Mouse (Mus musculus) midbrain, embryonic 12.5 days (tissue): ENCODE results near the gene Timmdc1. TPM values are rescaled to one million over a fixed set of nuclear protein-coding genes. Genes with fewer than 3 reads are reported as not detected.

Source experiments
- ATAC-seq: fragments of 200-750 bp; cut with Nextera tagmentation; 2 replicates; pipeline ENCODE4 v1.8.0; 2017; ENCODE audit warnings: low read depth, moderate TSS enrichment, moderate library complexity; ENCODE audit not compliant: low FRiP score
- H3K27ac ChIP-seq: fragments of 300-500 bp; sonication (generic); replicated peaks from 2 replicates; pipeline ENCODE4 v1.5.1; 2016; ENCODE audit warnings: mild to moderate bottlenecking
- H3K27me3 ChIP-seq: fragments of 300-500 bp; sonication (generic); 2 replicates; pipeline ENCODE4 v1.6.1; 2016; ENCODE audit warnings: mild to moderate bottlenecking
- H3K36me3 ChIP-seq: fragments of 300-500 bp; sonication (generic); 2 replicates; pipeline ENCODE4 v1.6.1; 2016
- H3K4me1 ChIP-seq: fragments of 300-500 bp; sonication (generic); 2 replicates; pipeline ENCODE4 v1.6.1; 2016
- H3K4me2 ChIP-seq: fragments of 300-500 bp; sonication (generic); replicated peaks from 2 replicates; pipeline ENCODE4 v1.6.1; 2016; ENCODE audit warnings: mild to moderate bottlenecking, moderate library complexity
- H3K4me3 ChIP-seq: fragments of 300-500 bp; sonication (generic); 2 replicates; pipeline ENCODE4 v1.5.1; 2016; ENCODE audit warnings: mild to moderate bottlenecking
- H3K9ac ChIP-seq: fragments of 300-500 bp; sonication (generic); replicated peaks from 2 replicates; pipeline ENCODE4 v1.6.1; 2016; ENCODE audit warnings: mild to moderate bottlenecking, moderate library complexity
- H3K9me3 ChIP-seq: fragments of 300-500 bp; sonication (generic); 2 replicates; pipeline ENCODE4 v1.6.1; 2016; ENCODE audit warnings: mild to moderate bottlenecking
- WGBS: fragments of 180-500 bp; shearing (Covaris S2); methylation state at CpG from one replicate; pipeline ENCODE4 v1.1.7; 2016; 5-methylcytosine and 5-hydroxymethylcytosine counted together
- polyA plus RNA-seq: library from polyadenylated mRNA; unstranded; fragments of >200 nt; fragmentation: Nextera tagmentation; extraction: Ambion mirVana; gene quantifications from 2 replicates; pipeline ENCODE4 v1.2.1, GENCODE M21; 2016

The Timmdc1 gene
- polyA plus RNA-seq, 1 experiment from 2014 or later, result 35.2 TPM

GRCm38 (mm10) chr16:38471697-38472506 is 50.6 kb downstream of the Timmdc1 start:
- H3K9ac ChIP-seq, result no peak overlapping the region
- no peaks in the 10 kb centered on the region for H3K27me3 ChIP-seq
- no peak for ATAC-seq
- H3K4me2 ChIP-seq, result no peak overlapping the region
- H3K4me1 ChIP-seq, result peaks cover 7% of the 10 kb centered on the region
- H3K4me3 ChIP-seq, result no peak overlapping the region
- H3K27ac ChIP-seq, result no peak overlapping the region
- 75% methylated on average over 11 of the region's 11 CpGs for WGBS
- H3K36me3 ChIP-seq, result no peaks in the 10 kb centered on the region
- no peaks in the 10 kb centered on the region for H3K9me3 ChIP-seq

GRCm38 (mm10) chr16:38469437-38469836 is 53.0 kb downstream of the Timmdc1 start:
- H3K9ac ChIP-seq, result no peak overlapping the region
- no peaks in the 10 kb centered on the region for H3K27me3 ChIP-seq
- no peak overlapping the region for H3K27ac ChIP-seq
- ATAC-seq, result no peak
- H3K36me3 ChIP-seq, result no peaks in the 10 kb centered on the region
- no peaks in the 10 kb centered on the region for H3K9me3 ChIP-seq
- WGBS, result 77% methylated on average over 8 of the region's 8 CpGs
- no peak overlapping the region for H3K4me2 ChIP-seq
- no peaks in the 10 kb centered on the region for H3K4me1 ChIP-seq
- no peak overlapping the region for H3K4me3 ChIP-seq

GRCm38 (mm10) chr16:38468706-38469018 is 53.8 kb downstream of the Timmdc1 start:
- Histone ChIP-seq H3K9me3 (no peaks in the 10 kb centered on the region), H3K27me3 (no peaks in the 10 kb centered on the region), H3K9ac (no peak overlapping the region), H3K4me1 (no peaks in the 10 kb centered on the region), H3K27ac (no peak overlapping the region), H3K36me3 (no peaks in the 10 kb centered on the region), H3K4me3 (no peak overlapping the region), H3K4me2 (no peak overlapping the region)
- 23% methylated on average over 3 of the region's 3 CpGs for whole genome bisulfite sequencing
- no peak for ATAC-seq

GRCm38 (mm10) chr16:38467917-38468705 is 54.4 kb downstream of the Timmdc1 start:
- H3K4me1 ChIP-seq, result no peaks in the 10 kb centered on the region
- no peaks in the 10 kb centered on the region for H3K9me3 ChIP-seq
- 80% methylated on average over 8 of the region's 8 CpGs for WGBS
- H3K9ac ChIP-seq, result no peak overlapping the region
- no peak overlapping the region for H3K27ac ChIP-seq
- no peak overlapping the region for H3K4me3 ChIP-seq
- no peak for ATAC-seq
- no peaks in the 10 kb centered on the region for H3K27me3 ChIP-seq
- H3K36me3 ChIP-seq, result no peaks in the 10 kb centered on the region
- H3K4me2 ChIP-seq, result no peak overlapping the region

GRCm38 (mm10) chr16:38467091-38467916 is 55.2 kb downstream of the Timmdc1 start:
- 89% methylated on average over 13 of the region's 13 CpGs for WGBS
- Histone ChIP-seq H3K9ac (no peak overlapping the region), H3K27ac (no peak overlapping the region), H3K4me3 (no peak overlapping the region), H3K4me1 (no peaks in the 10 kb centered on the region), H3K27me3 (no peaks in the 10 kb centered on the region), H3K9me3 (no peaks in the 10 kb centered on the region), H3K36me3 (no peaks in the 10 kb centered on the region), H3K4me2 (no peak overlapping the region)
- no peak for ATAC-seq

GRCm38 (mm10) chr16:38466089-38466488 is 56.4 kb downstream of the Timmdc1 start:
- no peaks in the 10 kb centered on the region for H3K9me3 ChIP-seq
- no peaks in the 10 kb centered on the region for H3K4me1 ChIP-seq
- ATAC-seq, result no peak

GRCm38 (mm10) chr16:38463305-38463704 is 59.2 kb downstream of the Timmdc1 start:
- H3K4me1 ChIP-seq, result no peaks in the 10 kb centered on the region

More at GRCm38 (mm10) chr16:38466089-38466488, 56.4 kb downstream of the Timmdc1 start:
- Histone ChIP-seq H3K36me3 (no peaks in the 10 kb centered on the region), H3K4me2 (no peak overlapping the region), H3K4me3 (no peak overlapping the region), H3K27ac (no peak overlapping the region), H3K9ac (no peak overlapping the region), H3K27me3 (no peaks in the 10 kb centered on the region)
- 76% methylated on average over 4 of the region's 4 CpGs for WGBS

GRCm38 (mm10) chr16:38462161-38462560 is 60.3 kb downstream of the Timmdc1 start:
- Histone ChIP-seq H3K27me3 (no peaks in the 10 kb centered on the region), H3K9me3 (no peaks in the 10 kb centered on the region), H3K27ac (no peak overlapping the region), H3K36me3 (no peaks in the 10 kb centered on the region), H3K4me1 (no peaks in the 10 kb centered on the region), H3K4me3 (no peak overlapping the region), H3K9ac (no peak overlapping the region), H3K4me2 (no peak overlapping the region)
- no peak for ATAC-seq
- 88% methylated on average over 7 of the region's 7 CpGs for WGBS

More at GRCm38 (mm10) chr16:38463305-38463704, 59.2 kb downstream of the Timmdc1 start:
- ATAC-seq, result no peak
- no peak overlapping the region for H3K9ac ChIP-seq
- no peaks in the 10 kb centered on the region for H3K36me3 ChIP-seq
- H3K27me3 ChIP-seq, result no peaks in the 10 kb centered on the region
- 93% methylated on average over 5 of the region's 5 CpGs for whole genome bisulfite sequencing
- H3K9me3 ChIP-seq, result no peaks in the 10 kb centered on the region
- no peak overlapping the region for H3K4me2 ChIP-seq
- no peak overlapping the region for H3K4me3 ChIP-seq
- no peak overlapping the region for H3K27ac ChIP-seq

GRCm38 (mm10) chr16:38461749-38462148 is 60.7 kb downstream of the Timmdc1 start:
- H3K4me2 ChIP-seq, result no peak overlapping the region
- H3K27me3 ChIP-seq, result no peaks in the 10 kb centered on the region
- H3K36me3 ChIP-seq, result no peaks in the 10 kb centered on the region
- no peak overlapping the region for H3K27ac ChIP-seq
- H3K4me3 ChIP-seq, result no peak overlapping the region
- no peaks in the 10 kb centered on the region for H3K4me1 ChIP-seq
- no peaks in the 10 kb centered on the region for H3K9me3 ChIP-seq
- ATAC-seq, result no peak
- H3K9ac ChIP-seq, result no peak overlapping the region
- 87% methylated on average over 8 of the region's 8 CpGs for WGBS

GRCm38 (mm10) chr16:38459990-38460389 is 62.5 kb downstream of the Timmdc1 start:
- Histone ChIP-seq H3K9ac (no peak overlapping the region), H3K27ac (no peak overlapping the region), H3K4me3 (no peak overlapping the region), H3K9me3 (no peaks in the 10 kb centered on the region), H3K36me3 (no peaks in the 10 kb centered on the region), H3K4me2 (no peak overlapping the region), H3K27me3 (no peaks in the 10 kb centered on the region), H3K4me1 (no peaks in the 10 kb centered on the region)
- ATAC-seq, result no peak
- 88% methylated on average over 4 of the region's 4 CpGs for WGBS

- H3K4me2 ChIP-seq, result no peak overlapping the region
- H3K9me3 ChIP-seq, result no peaks in the 10 kb centered on the region
- H3K27me3 ChIP-seq, result no peaks in the 10 kb centered on the region
- no peak for ATAC-seq
- no peak overlapping the region for H3K4me3 ChIP-seq
- H3K36me3 ChIP-seq, result no peaks in the 10 kb centered on the region
- no peaks in the 10 kb centered on the region for H3K4me1 ChIP-seq
- H3K27ac ChIP-seq, result no peak overlapping the region
- no peak overlapping the region for H3K9ac ChIP-seq
- WGBS, result 78% methylated on average over 6 of the region's 6 CpGs
These were observed 63.7 kb downstream of the Timmdc1 start for GRCm38 (mm10) chr16:38458600-38459280.
